Mouse (Mus musculus) ovary, adult 10 weeks (tissue): ENCODE measurements around the gene Krtap3-3. TPM values are rescaled to one million over a fixed set of nuclear protein-coding genes. Genes with fewer than 3 reads are reported as not detected.

ENCODE experiments used
- polyA plus RNA-seq: library from polyadenylated mRNA; stranded (reverse); fragments of 350-450 nt; fragmentation: Illumina TruSeq; extraction: RNeasy Lipid Tissue Mini Kit (QIAGEN cat#74804); gene quantifications from one replicate; pipeline ENCODE4 v1.2.3, GENCODE M21; 2014

Gene Krtap3-3
- not detected for polyA plus RNA-seq

GRCm38 (mm10) chr11:99550765-99551164 lies at the start of gene Krtap3-3:
Gene Krtap3-3, minus strand, starts transcription at chr11:99550865.

GRCm38 (mm10) chr11:99597742-99598141 lies 47.1 kb upstream of the Krtap3-3 start, which contains the start of gene Krtap9-3:
Gene Krtap9-3, minus strand, starts transcription at chr11:99598105.

DNA sequence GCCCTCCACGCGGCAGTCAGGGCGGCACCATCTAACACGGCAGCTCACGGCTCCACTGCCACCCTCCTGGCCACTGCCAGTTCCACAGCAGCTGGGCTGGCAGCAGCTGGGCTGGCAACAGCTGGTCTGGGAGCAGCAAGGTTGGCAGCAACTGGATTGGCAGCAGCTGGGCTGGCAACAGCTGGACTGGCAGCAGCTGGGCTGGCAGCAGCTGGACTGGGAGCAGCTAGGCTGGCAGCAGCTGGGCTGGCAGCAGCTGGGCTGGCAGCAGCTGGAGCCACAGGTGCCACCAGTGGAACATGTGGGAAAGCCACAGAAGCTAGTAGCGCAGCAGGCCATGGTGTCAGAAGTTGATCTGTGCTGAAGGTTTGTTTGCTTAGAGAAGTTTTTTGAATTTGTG lies 40.3 kb upstream of the Krtap3-3 start, which contains the start of gene Krtap1-3:
TSS of gene Krtap1-3 (minus strand) at position 359 of the 400 bp plus-strand sequence.

GRCm38 (mm10) chr11:99583245-99583704 lies 32.6 kb upstream of the Krtap3-3 start, which contains the start of gene Krtap1-4:
Gene Krtap1-4, minus strand, starts transcription at chr11:99583654.

DNA sequence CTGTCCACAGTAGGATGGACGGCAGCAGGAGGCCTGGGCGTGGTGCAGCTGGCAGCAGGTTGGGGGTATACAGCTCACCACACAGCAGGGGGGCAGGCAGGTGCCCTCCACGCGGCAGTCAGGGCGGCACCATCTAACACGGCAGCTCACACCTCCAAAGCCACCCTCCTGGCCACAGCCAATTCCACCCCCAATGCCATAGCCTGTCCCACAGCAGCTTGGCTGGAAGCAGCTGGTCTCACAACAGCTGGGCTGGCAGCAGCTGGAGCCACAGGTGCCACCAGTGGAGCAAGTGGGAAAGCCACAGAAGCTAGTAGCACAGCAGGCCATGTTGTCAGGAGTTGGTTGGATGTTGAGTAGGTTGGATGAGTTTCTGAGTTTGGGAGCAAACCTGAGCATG lies 30.0 kb upstream of the Krtap3-3 start, which contains the start of gene Krtap1-5:
TSS of gene Krtap1-5 (minus strand) at position 381 of the 400 bp plus-strand sequence.

GRCm38 (mm10) chr11:99566530-99566929 lies 15.9 kb upstream of the Krtap3-3 start, which contains the start of gene Krtap3-1:
Gene Krtap3-1, minus strand, starts transcription at chr11:99566630.

GRCm38 (mm10) chr11:99559366-99559765 lies 8.7 kb upstream of the Krtap3-3 start, which contains the start of gene Gm11939:
Gene Gm11939, minus strand, starts transcription at chr11:99559466.

GRCm38 (mm10) chr11:99556753-99557152 lies 6.1 kb upstream of the Krtap3-3 start, which contains the start of gene Krtap3-2:
Gene Krtap3-2, minus strand, starts transcription at chr11:99556853.

GRCm38 (mm10) chr11:99521288-99521860 lies 29.3 kb downstream of the Krtap3-3 start, which contains the start of gene Krt39:
Gene Krt39, minus strand, starts transcription at chr11:99521338.

Other genes with a start within 250 kb of the Krtap3-3 start
- not detected for gene Krt25, start 227.9 kb downstream of the Krtap3-3 start, polyA plus RNA-seq
- gene Krt26, start 212.9 kb downstream of the Krtap3-3 start, polyA plus RNA-seq, result not detected
- not detected for gene Krt27, start 199.8 kb downstream of the Krtap3-3 start, polyA plus RNA-seq
- gene Krt28, start 176.0 kb downstream of the Krtap3-3 start, polyA plus RNA-seq, result not detected
- gene Krt10, start 161.5 kb downstream of the Krtap3-3 start, polyA plus RNA-seq, result 13.0 TPM
- gene Krt12, start 128.6 kb downstream of the Krtap3-3 start, polyA plus RNA-seq, result not detected
- gene Krt20, start 112.7 kb downstream of the Krtap3-3 start, polyA plus RNA-seq, result 3.6 TPM
- 0.29 TPM for gene Krt23, start 57.7 kb downstream of the Krtap3-3 start, polyA plus RNA-seq
- gene Krt39, start 29.5 kb downstream of the Krtap3-3 start, polyA plus RNA-seq, result not detected
- not detected for gene Krt40, start 7.7 kb downstream of the Krtap3-3 start, polyA plus RNA-seq
- not detected for gene Krtap3-2, start 6.0 kb upstream of the Krtap3-3 start, polyA plus RNA-seq
- gene Gm11939, start 8.6 kb upstream of the Krtap3-3 start, polyA plus RNA-seq, result not detected
- gene Krtap3-1, start 15.8 kb upstream of the Krtap3-3 start, polyA plus RNA-seq, result not detected
- not detected for gene Krtap1-5, start 30.2 kb upstream of the Krtap3-3 start, polyA plus RNA-seq
- gene Krtap1-4, start 32.8 kb upstream of the Krtap3-3 start, polyA plus RNA-seq, result not detected
- not detected for gene Krtap1-3, start 40.5 kb upstream of the Krtap3-3 start, polyA plus RNA-seq
- not detected for gene Krtap9-3, start 47.2 kb upstream of the Krtap3-3 start, polyA plus RNA-seq
- gene Gm11938, start 52.4 kb upstream of the Krtap3-3 start, polyA plus RNA-seq, result not detected
- gene Gm11937, start 59.3 kb upstream of the Krtap3-3 start, polyA plus RNA-seq, result not detected
- not detected for gene Krtap2-4, start 64.0 kb upstream of the Krtap3-3 start, polyA plus RNA-seq
- gene Gm11562, start 69.6 kb upstream of the Krtap3-3 start, polyA plus RNA-seq, result not detected
- gene Krtap4-1, start 77.4 kb upstream of the Krtap3-3 start, polyA plus RNA-seq, result not detected
- not detected for gene Krtap4-2, start 84.2 kb upstream of the Krtap3-3 start, polyA plus RNA-seq
- not detected for gene Krtap4-7, start 93.2 kb upstream of the Krtap3-3 start, polyA plus RNA-seq
- not detected for gene Gm11555, start 99.4 kb upstream of the Krtap3-3 start, polyA plus RNA-seq
- gene Gm11563, start 108.1 kb upstream of the Krtap3-3 start, polyA plus RNA-seq, result not detected
- not detected for gene Krtap4-6, start 115.1 kb upstream of the Krtap3-3 start, polyA plus RNA-seq
- not detected for gene Gm14190, start 139.9 kb upstream of the Krtap3-3 start, polyA plus RNA-seq
- gene Gm14180, start 183.4 kb upstream of the Krtap3-3 start, polyA plus RNA-seq, result not detected
- gene Gm11595, start 222.0 kb upstream of the Krtap3-3 start, polyA plus RNA-seq, result not detected
- gene Krtap4-8, start 229.8 kb upstream of the Krtap3-3 start, polyA plus RNA-seq, result not detected
- gene Krtap4-9, start 234.3 kb upstream of the Krtap3-3 start, polyA plus RNA-seq, result not detected
- not detected for gene Gm11596, start 242.6 kb upstream of the Krtap3-3 start, polyA plus RNA-seq
- not detected for gene Gm11569, start 248.1 kb upstream of the Krtap3-3 start, polyA plus RNA-seq